Mouse (Mus musculus) embryonic facial prominence, embryonic 11.5 days (tissue): ENCODE measurements around the gene Olfr523. TPM values are rescaled to one million over a fixed set of nuclear protein-coding genes. Genes with fewer than 3 reads are reported as not detected.
"Not testable (repeated sequence)": the region's sequence is repeated elsewhere in the genome, so short reads cannot be mapped to it uniquely, and the experiment has no call there.

Experiments
- ATAC-seq: fragments of 200-750 bp; cut with Nextera tagmentation; replicated peaks from 2 replicates; pipeline ENCODE4 v1.8.0; 2017; ENCODE audit warnings: low read depth; ENCODE audit not compliant: insufficient number of reproducible peaks, low FRiP score, low TSS enrichment
- DNase-seq: peaks from one replicate; pipeline ENCODE4 v3.0.0-alpha.2; 2015; ENCODE audit warnings: low spot score
- H3K27ac ChIP-seq: fragments of 300-500 bp; sonication (generic); replicated peaks from 2 replicates; pipeline ENCODE4 v1.5.1; 2014; ENCODE audit warnings: mild to moderate bottlenecking, low read depth, low read length, control low read depth
- H3K27me3 ChIP-seq: fragments of 300-500 bp; sonication (generic); 2 replicates; pipeline ENCODE4 v1.6.1; 2014; ENCODE audit warnings: mild to moderate bottlenecking, low read length, moderate library complexity, mixed read lengths; ENCODE audit not compliant: control insufficient read depth, insufficient read depth
- H3K36me3 ChIP-seq: fragments of 300-500 bp; sonication (generic); replicated peaks from 2 replicates; pipeline ENCODE4 v1.6.1; 2014; ENCODE audit warnings: low read depth, mild to moderate bottlenecking, low read length, moderate library complexity, mixed read lengths; ENCODE audit not compliant: control insufficient read depth, insufficient read depth
- H3K4me1 ChIP-seq: fragments of 300-500 bp; sonication (generic); 2 replicates; pipeline ENCODE4 v1.6.1; 2014; ENCODE audit warnings: low read length, mixed read lengths; ENCODE audit not compliant: control insufficient read depth, insufficient read depth
- H3K4me2 ChIP-seq: fragments of 300-500 bp; sonication (generic); 2 replicates; pipeline ENCODE4 v1.6.1; 2014; ENCODE audit warnings: low read depth, mild to moderate bottlenecking, control low read depth, low read length, moderate library complexity
- H3K4me3 ChIP-seq: fragments of 300-500 bp; sonication (generic); 2 replicates; pipeline ENCODE4 v1.5.1; 2014; ENCODE audit warnings: low read depth, low read length, control low read depth
- H3K9ac ChIP-seq: fragments of 300-500 bp; sonication (generic); replicated peaks from 2 replicates; pipeline ENCODE4 v1.6.1; 2014; ENCODE audit warnings: mild to moderate bottlenecking, control low read depth, low read length
- H3K9me3 ChIP-seq: fragments of 300-500 bp; sonication (generic); replicated peaks from 2 replicates; pipeline ENCODE4 v1.6.1; 2016; ENCODE audit warnings: mild to moderate bottlenecking, low read length, inconsistent platforms, mixed read lengths; ENCODE audit not compliant: control insufficient read depth
- whole genome bisulfite sequencing: fragments of 180-500 bp; shearing (Covaris S2); extraction: QIAGEN DNeasy Blood & Tissue Kit; methylation state at CpG from one replicate; pipeline ENCODE4 v1.1.7; 2014; 5-methylcytosine and 5-hydroxymethylcytosine counted together
- polyA plus RNA-seq: library from polyadenylated mRNA; unstranded; fragments of >200 nt; fragmentation: Nextera tagmentation; extraction: Ambion mirVana; gene quantifications from 2 replicates; pipeline ENCODE4 v1.2.1, GENCODE M21; 2014

The Olfr523 gene
- not detected in 2 replicates for polyA plus RNA-seq

DNA sequence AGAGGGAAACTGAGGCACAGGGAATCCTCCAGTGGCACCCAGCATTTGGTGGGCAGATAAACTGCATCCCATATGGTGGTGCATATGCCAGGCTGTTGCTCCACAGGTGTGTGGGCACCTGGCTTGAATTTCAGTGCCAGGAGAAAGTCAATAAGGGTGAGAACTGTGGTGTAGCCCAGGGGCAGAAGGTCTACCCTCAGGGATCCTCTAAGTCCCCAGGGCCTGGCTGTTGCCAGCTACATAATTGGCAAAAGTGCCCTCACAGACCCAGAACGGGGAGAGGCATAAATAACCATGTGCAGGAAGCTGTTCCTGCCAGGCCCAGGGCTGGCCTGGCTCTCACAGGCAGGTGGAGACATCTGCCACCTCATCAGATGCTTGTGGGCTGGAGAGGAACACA is at the start of gene Olfr523:
Gene Olfr523 (plus strand): TSS at position 282 of the 400 bp plus-strand sequence.
- no peaks in the 10 kb centered on the region for H3K4me1 ChIP-seq
- H3K9me3 ChIP-seq: no peaks in the 10 kb centered on the region
- no peak within 1 kb of the TSS for H3K27ac ChIP-seq
- WGBS: 65% methylated on average over 1 of the region's 1 CpGs
- H3K36me3 ChIP-seq: no peaks in the 10 kb centered on the region
- no peak within 1 kb of the TSS for H3K4me3 ChIP-seq
- no peak within 1 kb of the TSS for H3K9ac ChIP-seq
- DNase-seq (no peak), ATAC-seq (no peak)
- H3K27me3 ChIP-seq: no peaks in the 10 kb centered on the region
- no peak within 1 kb of the TSS for H3K4me2 ChIP-seq

DNA sequence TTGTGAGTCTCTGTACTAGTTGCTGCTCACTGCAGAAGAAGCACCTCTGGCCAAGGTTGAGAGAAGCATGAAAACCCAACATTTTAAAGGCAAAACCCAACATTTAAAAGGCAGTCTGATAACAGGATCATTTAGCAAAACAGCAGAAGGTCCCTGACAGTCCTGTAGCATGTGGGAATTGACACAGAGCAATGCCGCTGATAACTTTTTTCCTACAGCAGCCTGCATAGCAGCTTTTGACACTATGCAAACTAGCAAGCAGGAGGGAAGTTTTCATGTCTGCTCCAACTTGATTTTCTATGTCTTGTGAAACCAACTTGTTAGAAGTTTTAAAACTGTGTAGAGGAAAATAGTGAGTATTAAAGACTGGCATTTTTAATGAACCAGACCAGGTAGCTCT is 48.6 kb upstream of the Olfr523 start:
- WGBS: 85% methylated on average over 1 of the region's 1 CpGs

DNA sequence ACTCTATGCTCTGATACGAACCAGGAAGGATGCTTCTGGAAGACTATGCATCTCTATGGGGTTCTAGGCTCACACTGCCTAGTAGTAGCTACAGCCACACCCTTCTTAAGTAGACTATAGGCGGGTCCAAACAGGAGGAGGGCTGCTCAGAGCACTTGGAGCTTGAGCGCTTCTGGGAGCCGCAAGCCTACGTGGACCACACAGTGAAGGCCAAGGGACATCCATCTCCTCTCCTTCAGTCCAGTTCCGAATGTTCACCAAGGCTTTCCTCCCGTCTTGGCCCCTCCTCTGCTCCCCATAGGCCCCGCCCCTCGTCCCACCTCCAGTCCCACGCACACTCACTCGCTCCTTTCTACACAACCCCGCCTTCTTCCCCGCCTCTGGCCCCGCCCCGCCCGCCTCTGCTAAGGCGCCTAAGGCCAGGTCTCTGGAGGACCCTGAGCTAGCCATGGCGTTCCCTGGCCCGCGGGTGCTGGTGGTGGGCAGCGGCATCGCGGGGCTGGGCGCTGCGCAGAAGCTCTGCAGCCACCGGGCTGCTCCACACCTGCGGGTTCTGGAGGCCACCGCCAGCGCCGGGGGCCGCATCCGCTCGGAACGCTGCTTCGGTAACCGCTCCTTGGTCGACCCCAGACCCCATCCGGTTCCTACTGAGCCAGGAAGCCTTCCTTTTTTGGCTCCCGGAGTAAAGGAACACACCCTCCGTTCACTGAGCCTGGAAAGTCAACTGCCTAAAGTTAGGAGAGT is 47.6 kb upstream of the Olfr523 start:
- H3K4me3 ChIP-seq: peak overlapping the region; percentile 55
- H3K4me1 ChIP-seq: no peaks in the 10 kb centered on the region
- H3K27ac ChIP-seq: no peak overlapping the region
- H3K4me2 ChIP-seq: peak overlapping the region; percentile 73
- no peaks in the 10 kb centered on the region for H3K27me3 ChIP-seq
- DNase-seq (peak; percentile 94), ATAC-seq (peak; percentile 95)
- H3K9ac ChIP-seq: peak overlapping the region; percentile 78
- H3K9me3 ChIP-seq: no peaks in the 10 kb centered on the region
- WGBS: 1% methylated on average over 40 of the region's 40 CpGs
- H3K36me3 ChIP-seq: no peaks in the 10 kb centered on the region

More for the DNA sequence above, 48.6 kb upstream of the Olfr523 start:
- no peak overlapping the region for H3K9ac ChIP-seq
- ATAC-seq (no peak), DNase-seq (no peak)
- H3K4me3 ChIP-seq: no peak overlapping the region
- no peaks in the 10 kb centered on the region for H3K9me3 ChIP-seq
- no peaks in the 10 kb centered on the region for H3K4me1 ChIP-seq
- H3K27ac ChIP-seq: no peak overlapping the region
- H3K36me3 ChIP-seq: no peaks in the 10 kb centered on the region
- no peaks in the 10 kb centered on the region for H3K27me3 ChIP-seq
- no peak overlapping the region for H3K4me2 ChIP-seq

- no peak for DNase-seq
- Histone ChIP-seq H3K9ac (peak overlapping the region; percentile 78), H3K27me3 (no peaks in the 10 kb centered on the region), H3K4me2 (peak overlapping the region; percentile 73), H3K4me1 (no peaks in the 10 kb centered on the region), H3K27ac (no peak overlapping the region), H3K9me3 (no peaks in the 10 kb centered on the region), H3K4me3 (peak overlapping the region; percentile 55), H3K36me3 (no peaks in the 10 kb centered on the region)
- peak; percentile 42 for ATAC-seq
- WGBS: 3% methylated on average over 5 of the region's 5 CpGs
Observed at GRCm38 (mm10) chr7:140126022-140126350, 47.0 kb upstream of the Olfr523 start.

DNA sequence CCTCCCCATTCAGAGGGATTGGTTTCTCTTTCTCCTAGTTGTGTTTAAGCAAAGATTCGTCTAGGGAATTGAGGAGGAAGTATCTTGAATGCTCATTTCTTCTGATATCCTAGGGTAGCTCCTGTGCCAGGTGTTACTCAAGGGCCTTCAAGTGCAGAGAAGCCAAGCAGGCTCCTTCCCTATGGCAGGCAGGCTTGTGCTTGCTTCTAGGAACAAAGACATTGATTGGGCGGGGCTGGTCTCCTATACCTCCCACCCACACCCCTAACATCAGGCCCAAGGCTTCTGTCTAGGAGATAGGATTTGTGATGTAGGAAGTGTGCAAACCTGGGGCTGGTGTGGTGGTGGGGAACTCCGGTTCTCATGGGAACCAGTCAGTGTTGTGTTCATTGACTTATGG is 46.1 kb upstream of the Olfr523 start:
- 85% methylated on average over 3 of the region's 3 CpGs for WGBS
- Histone ChIP-seq H3K9ac (no peak overlapping the region), H3K4me1 (no peaks in the 10 kb centered on the region), H3K4me3 (no peak overlapping the region), H3K27ac (no peak overlapping the region), H3K4me2 (no peak overlapping the region), H3K36me3 (no peaks in the 10 kb centered on the region), H3K27me3 (no peaks in the 10 kb centered on the region), H3K9me3 (no peaks in the 10 kb centered on the region)
- no peak for ATAC-seq
- DNase-seq: no peak

- Histone ChIP-seq H3K9ac (no peak overlapping the region), H3K4me1 (no peaks in the 10 kb centered on the region), H3K4me2 (no peak overlapping the region), H3K4me3 (no peak overlapping the region), H3K27ac (no peak overlapping the region), H3K27me3 (no peaks in the 10 kb centered on the region), H3K9me3 (no peaks in the 10 kb centered on the region), H3K36me3 (no peaks in the 10 kb centered on the region)
- 86% methylated on average over 2 of the region's 2 CpGs for WGBS
- no peak for DNase-seq
- ATAC-seq: no peak
Observed at GRCm38 (mm10) chr7:140127911-140128310, 45.1 kb upstream of the Olfr523 start.

DNA sequence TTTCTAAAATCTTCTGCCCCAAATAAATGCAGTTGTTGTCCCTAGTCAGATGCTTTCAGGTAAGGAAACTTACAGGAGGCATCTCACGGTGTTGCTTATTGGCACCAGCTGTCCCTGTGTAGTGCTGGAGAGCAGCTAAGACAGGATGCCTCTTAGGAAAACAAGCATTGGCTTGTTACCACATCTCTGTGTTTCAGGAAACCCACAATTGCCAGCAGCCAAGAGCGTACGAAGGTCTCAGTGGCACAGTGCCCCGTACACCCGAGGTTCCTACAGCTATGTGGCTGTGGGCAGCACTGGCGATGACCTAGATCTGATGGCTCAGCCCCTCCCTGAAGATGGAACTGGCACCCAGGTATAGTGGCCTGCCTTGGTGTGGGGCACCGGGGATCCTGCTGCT is 40.8 kb upstream of the Olfr523 start:
- not testable (repeated sequence) for ATAC-seq, H3K36me3 ChIP-seq, DNase-seq, H3K4me2 ChIP-seq, H3K9ac ChIP-seq, H3K27ac ChIP-seq, H3K27me3 ChIP-seq, H3K9me3 ChIP-seq, H3K4me3 ChIP-seq, H3K4me1 ChIP-seq
- 90% methylated on average over 7 of the region's 7 CpGs for WGBS

DNA sequence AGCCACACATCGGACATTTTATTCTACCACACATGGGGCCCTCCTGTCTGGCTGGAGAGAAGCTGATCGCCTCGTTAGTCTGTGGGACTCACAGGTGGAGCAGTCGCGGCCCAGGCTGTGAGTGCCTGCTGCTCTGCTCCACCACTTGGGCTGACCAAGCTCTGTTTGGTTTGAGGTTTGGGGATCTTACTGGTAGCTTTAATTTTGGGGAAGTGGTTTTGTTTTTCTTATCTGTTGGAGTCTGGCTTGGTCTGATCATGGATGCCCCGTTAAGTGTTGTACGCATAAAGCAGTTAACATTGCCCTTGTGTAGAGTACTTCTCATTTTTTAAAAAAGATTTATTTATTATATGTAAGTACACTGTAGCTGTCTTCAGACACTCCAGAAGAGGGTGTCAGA is 39.0 kb upstream of the Olfr523 start:
- not testable (repeated sequence) for DNase-seq, H3K9ac ChIP-seq, ATAC-seq, H3K36me3 ChIP-seq, H3K4me1 ChIP-seq, H3K4me3 ChIP-seq, H3K27me3 ChIP-seq, H3K4me2 ChIP-seq, H3K9me3 ChIP-seq, H3K27ac ChIP-seq
- 98% methylated on average over 6 of the region's 7 CpGs for WGBS
